Mouse (Mus musculus): ENCODE results near the gene Fbxl18.
"Not testable (repeated sequence)": the region's sequence is repeated elsewhere in the genome, so short reads cannot be mapped to it uniquely, and the experiment has no call there.

Gene Fbxl18

GRCm38 (mm10) chr5:142877337-142878280 lies 17.6 kb downstream of the Fbxl18 start:
- CTCF ChIA-PET, result interaction anchor here (0.8 to 1.3 kb wide), 4 partner anchors 58 to 153 kb away, joined by 3 to 4 read pairs (median 4); no protein-coding TSS in a partner anchor

DNA sequence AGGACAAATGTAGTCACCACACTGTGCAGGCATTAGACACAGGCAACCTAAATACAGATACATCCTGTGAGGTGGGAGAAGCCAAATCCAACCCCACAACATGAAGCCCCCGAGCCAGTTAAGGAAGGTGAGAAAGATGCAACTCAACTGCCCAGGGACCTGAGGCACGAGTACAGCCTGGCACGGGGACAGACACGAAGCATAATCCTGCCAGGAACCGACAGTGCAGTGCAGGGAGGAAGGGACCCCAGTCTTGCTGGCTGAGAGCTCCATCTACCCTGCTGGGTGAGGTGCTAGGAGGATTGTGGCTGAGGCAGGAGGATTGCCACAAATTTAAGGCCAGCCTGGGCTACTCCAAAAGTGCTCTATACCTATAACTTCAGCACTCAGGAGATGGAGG lies 18.3 kb downstream of the Fbxl18 start:
- CTCF ChIA-PET, result interaction anchor here (0.8 to 1.2 kb wide), 3 partner anchors 59 to 153 kb away, joined by 3 to 4 read pairs (median 4); no protein-coding TSS in a partner anchor

- CTCF ChIA-PET, result no interaction called here
Observed at GRCm38 (mm10) chr5:142875513-142875905, 19.7 kb downstream of the Fbxl18 start.

DNA sequence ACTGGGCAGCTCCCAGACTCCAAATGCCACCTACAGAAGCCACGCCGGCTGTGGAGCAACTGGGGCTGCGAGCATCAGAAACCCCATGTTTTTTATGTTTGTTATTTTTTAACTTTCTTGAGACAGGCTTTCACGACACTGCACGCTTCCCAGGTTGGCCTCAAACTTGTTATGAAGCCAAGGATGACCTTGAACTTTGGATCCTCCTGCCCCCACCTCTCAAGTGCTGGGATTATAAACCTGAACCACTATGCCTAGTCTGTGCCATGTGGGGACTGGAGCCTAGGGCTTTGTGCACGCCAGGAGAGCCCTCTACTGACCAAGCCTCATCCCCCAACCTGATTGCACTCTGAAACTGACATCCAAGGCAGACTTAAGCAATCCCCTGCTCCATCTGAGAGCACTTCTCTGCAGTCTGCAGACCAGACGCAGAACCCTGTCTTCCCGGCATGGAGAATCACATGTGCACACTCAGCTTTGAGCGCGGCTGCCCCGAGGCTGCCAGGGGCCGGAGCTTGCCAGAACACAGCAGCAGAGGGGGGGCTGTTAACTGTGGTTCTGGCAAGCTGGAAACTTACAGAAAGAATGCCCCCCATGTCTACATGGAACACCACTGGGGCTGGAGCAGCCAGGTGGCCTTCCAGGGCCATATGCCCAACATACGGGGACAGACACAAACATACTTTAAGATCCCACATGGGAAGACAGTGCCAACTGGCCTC lies 20.3 kb downstream of the Fbxl18 start:
- CTCF ChIA-PET, result no interaction called here

DNA sequence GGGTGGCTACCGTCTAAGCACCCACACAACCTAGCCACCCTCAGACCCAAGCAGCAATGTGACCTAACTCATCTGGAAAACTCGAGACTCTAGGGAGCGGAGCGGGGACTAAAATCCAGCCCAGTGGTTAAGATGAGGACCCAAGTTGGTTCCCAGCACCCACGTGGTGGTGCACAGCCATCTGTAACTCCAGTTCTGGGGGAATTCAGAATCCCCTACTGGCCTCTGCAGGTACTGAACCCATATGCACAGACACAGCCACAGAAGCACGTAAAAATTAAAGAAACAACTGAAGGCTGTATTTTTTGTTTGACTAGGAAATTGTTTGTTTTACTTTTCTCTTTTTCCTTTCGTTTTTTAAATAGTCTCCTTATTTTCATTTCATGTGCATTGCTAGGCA lies 21.5 kb downstream of the Fbxl18 start:
- CTCF ChIA-PET, result interaction anchor here (0.6 kb wide), 1 partner anchor 1258 kb away, joined by 3 read pairs; no protein-coding TSS in a partner anchor

GRCm38 (mm10) chr5:142871765-142872164 lies 23.5 kb downstream of the Fbxl18 start:
- CTCF ChIA-PET, result interaction anchor here (0.6 kb wide), 1 partner anchor 28 kb away, joined by 3 read pairs; no protein-coding TSS in a partner anchor

GRCm38 (mm10) chr5:142869463-142869862 lies 25.8 kb downstream of the Fbxl18 start:
- CTCF ChIA-PET, result no interaction called here

GRCm38 (mm10) chr5:142857763-142858229 lies 37.4 kb downstream of the Fbxl18 start:
- CTCF ChIA-PET, result no interaction called here

DNA sequence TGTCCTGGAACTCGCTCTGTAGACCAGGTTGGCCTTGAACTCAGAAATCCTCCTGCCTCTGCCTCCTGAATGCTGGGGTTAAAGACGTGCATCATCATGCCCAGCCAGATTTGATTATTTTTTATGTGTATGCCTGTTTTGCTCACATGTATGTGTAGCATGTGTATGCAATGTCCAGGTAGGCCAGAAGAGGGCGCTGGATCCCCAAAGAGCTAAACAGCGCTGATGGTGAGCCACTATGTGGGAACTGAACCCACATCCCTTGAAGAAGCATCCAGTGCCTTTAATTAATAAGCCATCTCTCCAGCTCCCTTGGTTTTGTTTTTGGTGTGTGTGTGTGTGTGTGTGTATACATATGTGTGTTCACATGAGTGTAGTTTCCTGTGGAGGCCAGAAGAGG lies 38.8 kb downstream of the Fbxl18 start:
- CTCF ChIA-PET, result interaction anchor here (0.9 kb wide), 1 partner anchor 61 kb away, joined by 10 read pairs; no protein-coding TSS in a partner anchor

DNA sequence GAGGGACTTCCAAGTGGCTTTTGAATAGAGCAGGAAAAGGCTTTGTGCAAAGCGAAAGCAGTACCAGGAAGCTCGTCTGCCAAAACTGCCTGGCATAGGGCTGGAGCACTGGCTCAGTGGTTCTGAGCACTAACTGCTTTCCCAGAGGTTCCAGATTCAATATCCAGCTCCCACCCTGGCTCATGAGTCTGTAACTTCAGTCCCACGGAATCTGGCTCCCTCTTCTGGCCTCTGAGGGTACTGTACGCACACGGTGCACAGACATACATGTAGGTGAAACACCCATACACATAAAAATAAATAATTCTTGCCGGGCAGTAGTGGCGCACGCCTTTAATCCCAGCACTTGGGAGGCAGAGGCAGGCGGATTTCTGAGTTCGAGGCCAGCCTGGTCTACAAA lies 40.3 kb downstream of the Fbxl18 start:
- CTCF ChIA-PET, result no interaction called here

GRCm38 (mm10) chr5:142853585-142853984 lies 41.6 kb downstream of the Fbxl18 start:
- CTCF ChIA-PET, result interaction anchor here (0.5 kb wide), 1 partner anchor 38 kb away, joined by 5 read pairs; no protein-coding TSS in a partner anchor

GRCm38 (mm10) chr5:142851681-142852049 lies 43.6 kb downstream of the Fbxl18 start:
- CTCF ChIA-PET, result no interaction called here

- CTCF ChIA-PET, result no interaction called here
Observed at GRCm38 (mm10) chr5:142850916-142851680, 44.1 kb downstream of the Fbxl18 start.

DNA sequence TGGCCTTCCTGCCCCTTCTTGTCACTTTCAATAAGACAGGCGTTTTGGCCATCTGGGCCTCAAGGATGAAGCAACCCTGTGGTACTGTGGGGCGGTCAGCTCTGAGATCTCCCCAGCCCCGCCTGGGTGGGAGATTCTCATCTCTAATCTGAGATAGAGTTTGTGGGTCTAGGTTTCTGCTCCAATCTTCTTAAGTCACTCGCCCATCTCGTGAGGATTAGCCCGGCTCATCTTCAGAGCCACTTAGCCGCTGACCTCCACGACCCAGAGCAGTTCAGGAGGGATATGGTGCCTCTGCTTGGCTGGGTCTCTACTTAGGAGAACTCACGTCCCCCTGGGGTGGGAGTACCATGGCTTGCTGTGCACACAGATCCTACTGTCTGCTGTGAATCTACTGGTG lies 44.7 kb downstream of the Fbxl18 start:
- CTCF ChIA-PET, result no interaction called here

DNA sequence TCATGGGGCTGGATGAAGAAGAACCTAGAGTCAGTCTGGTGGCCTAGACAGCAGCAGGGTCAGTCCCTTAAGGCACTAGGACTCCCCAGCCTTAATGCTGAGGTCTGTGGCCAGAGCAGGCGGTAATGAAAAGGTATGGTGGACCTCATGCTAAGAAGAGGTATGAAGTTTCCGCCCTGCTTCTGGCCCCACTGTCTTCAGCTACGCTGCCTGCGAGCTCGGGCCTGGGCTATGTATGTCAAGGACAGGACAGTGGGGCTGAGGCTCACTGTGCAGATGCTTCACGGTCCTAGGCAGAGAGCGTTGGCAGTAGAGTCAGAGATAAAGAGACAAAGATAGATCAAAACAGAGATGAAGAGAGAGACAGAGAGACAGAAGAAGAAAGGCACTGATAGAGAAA lies 46.3 kb downstream of the Fbxl18 start:
- CTCF ChIA-PET, result no interaction called here

- CTCF ChIA-PET, result interaction anchor here (0.6 kb wide), 1 partner anchor 39 kb away, joined by 3 read pairs; no protein-coding TSS in a partner anchor
Observed at GRCm38 (mm10) chr5:142848149-142848548, 47.1 kb downstream of the Fbxl18 start.

DNA sequence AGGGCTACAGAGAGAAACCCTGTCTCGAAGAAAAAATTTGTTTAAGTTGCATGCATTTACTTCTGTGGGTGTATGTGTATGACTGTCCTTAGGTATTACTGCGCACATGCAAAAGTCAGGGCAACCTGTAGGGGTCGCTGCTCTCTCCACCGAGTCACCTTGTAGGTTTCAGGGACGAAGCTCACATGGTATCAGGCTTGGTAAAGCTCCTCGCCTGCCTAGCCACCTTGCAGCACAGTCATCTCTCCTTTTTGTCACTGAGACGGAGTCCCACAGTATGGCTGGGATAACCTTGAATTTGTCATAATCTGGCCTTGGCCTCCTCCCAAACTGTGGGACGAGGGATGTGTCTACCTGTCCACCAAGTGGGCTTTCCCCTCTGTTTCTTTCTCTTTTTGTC lies 50.8 kb downstream of the Fbxl18 start:
- CTCF ChIA-PET, result no interaction called here

- CTCF ChIA-PET, result no interaction called here
Observed at GRCm38 (mm10) chr5:142842137-142842642, 53.0 kb downstream of the Fbxl18 start.

DNA sequence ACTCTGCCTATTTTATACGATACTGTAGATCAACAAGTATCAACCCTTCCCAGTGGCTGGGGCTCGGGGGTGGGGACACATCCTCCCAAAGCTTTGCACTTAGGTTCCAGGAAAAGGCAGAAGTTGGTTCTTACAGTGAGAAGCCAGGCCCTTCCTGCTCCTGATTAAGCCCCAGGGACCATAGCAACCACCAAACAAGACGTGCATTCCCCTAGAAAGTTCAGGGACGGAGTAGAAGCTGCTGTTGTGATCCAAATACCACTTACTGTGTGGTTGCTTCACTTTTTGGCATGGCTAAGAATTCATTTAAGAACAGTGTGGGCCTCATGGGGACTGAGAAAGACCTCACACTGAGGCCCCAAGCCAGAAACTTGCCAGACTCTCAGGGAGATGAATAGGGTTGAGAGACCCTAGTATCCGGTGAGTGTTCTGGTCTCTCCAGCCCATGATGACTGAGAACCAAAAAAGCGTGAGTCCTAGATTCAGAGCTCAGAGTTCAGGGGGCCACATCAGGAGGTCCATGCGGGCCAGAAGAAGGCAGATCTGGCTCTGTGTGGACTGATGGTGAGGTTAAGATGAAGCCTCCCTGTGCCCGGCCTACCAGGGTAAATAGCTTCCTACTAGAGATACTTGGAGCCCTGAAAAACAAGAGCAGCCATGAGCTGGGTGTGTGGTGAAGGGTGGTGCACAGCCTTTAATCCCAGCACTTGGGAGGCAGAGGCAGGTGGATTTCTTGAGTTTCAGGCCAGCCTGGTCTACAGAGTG lies 53.7 kb downstream of the Fbxl18 start:
- CTCF ChIA-PET, result no interaction called here

GRCm38 (mm10) chr5:142837427-142837826 lies 57.8 kb downstream of the Fbxl18 start:
- CTCF ChIA-PET, result not testable (repeated sequence)

DNA sequence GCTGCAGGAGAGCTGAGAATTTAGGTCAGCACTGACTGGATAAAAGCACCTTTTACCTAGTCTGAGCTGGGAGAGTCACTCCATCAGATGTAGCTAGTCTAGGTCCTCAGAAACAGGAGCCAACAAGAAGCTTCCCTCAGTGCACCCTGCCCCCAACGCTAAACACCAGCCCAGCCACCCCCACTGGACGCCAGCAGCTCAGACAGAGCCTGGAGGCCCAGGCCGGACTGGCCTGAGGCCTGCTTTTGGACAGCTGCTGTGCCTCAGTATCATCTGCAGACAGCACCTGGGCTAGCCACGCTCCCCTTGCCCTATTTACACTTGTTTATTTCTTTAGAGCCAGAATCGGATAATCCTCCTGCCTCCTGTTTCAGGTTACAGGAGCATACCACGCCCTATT lies 58.3 kb downstream of the Fbxl18 start:
- CTCF ChIA-PET, result no interaction called here
